Mouse (Mus musculus) testis, adult 2 months (tissue): ENCODE data around the gene Rnps1. TPM values are rescaled to one million over a fixed set of nuclear protein-coding genes. Genes with fewer than 3 reads are reported as not detected.
A peak's percentile ranks its signal among the peaks of the same experiment; 100 is the strongest.
"Not testable (repeated sequence)": the region's sequence is repeated elsewhere in the genome, so short reads cannot be mapped to it uniquely, and the experiment has no call there.

Experiments used
- H3K27ac ChIP-seq: fragments of 200-500 bp; 2 replicates; pipeline ENCODE4 v1.5.1; 2012; ENCODE audit warnings: low read depth, low read length; ENCODE audit not compliant: control insufficient read depth, insufficient read depth
- H3K27me3 ChIP-seq: fragments of 200-500 bp; 2 replicates; pipeline ENCODE4 v1.6.1; 2012; ENCODE audit warnings: mild to moderate bottlenecking, low read length, moderate library complexity; ENCODE audit not compliant: control insufficient read depth, insufficient read depth
- H3K36me3 ChIP-seq: fragments of 200-500 bp; 2 replicates; pipeline ENCODE4 v1.6.1; 2012; ENCODE audit warnings: mild to moderate bottlenecking, low read length; ENCODE audit not compliant: control insufficient read depth, insufficient read depth
- H3K4me1 ChIP-seq: fragments of 200-500 bp; 2 replicates; pipeline ENCODE4 v1.6.1; 2012; ENCODE audit warnings: low read length; ENCODE audit not compliant: control insufficient read depth, insufficient read depth
- H3K4me3 ChIP-seq: fragments of 200-500 bp; 2 replicates; pipeline ENCODE4 v1.5.1; 2012; ENCODE audit warnings: low read depth, mild to moderate bottlenecking, low read length, moderate library complexity, mixed read lengths; ENCODE audit not compliant: control insufficient read depth
- CTCF ChIP-seq: fragments of 200-500 bp; IDR thresholded peaks from 2 replicates; pipeline ENCODE4 v1.5.1; 2012; ENCODE audit warnings: low read depth, mild to moderate bottlenecking, inconsistent platforms, low read length, moderate library complexity; ENCODE audit not compliant: control insufficient read depth, insufficient read depth, insufficient replicate concordance
- POLR2A ChIP-seq: fragments of 200-500 bp; IDR thresholded peaks from 2 replicates; pipeline ENCODE4 v1.6.1; 2012; ENCODE audit warnings: low read depth, mild to moderate bottlenecking, inconsistent platforms, low read length, moderate library complexity; ENCODE audit not compliant: control insufficient read depth
- polyA plus RNA-seq: library from polyadenylated mRNA; depleted of rRNA; stranded (reverse); fragments of >200 nt; gene quantifications from 2 replicates; pipeline ENCODE4 v1.2.3, GENCODE M21; 2012

The Rnps1 gene
- polyA plus RNA-seq, 1 experiment = 68.5 TPM

GRCm38 (mm10) chr17:24446590-24446989 lies 32.2 kb downstream of the Rnps1 start:
- peaks cover 8% of the 10 kb centered on the region for H3K36me3 ChIP-seq
- H3K27me3 ChIP-seq = no peaks in the 10 kb centered on the region
- H3K4me3 ChIP-seq = no peak overlapping the region
- H3K27ac ChIP-seq = no peak overlapping the region
- no peak for TF ChIP-seq POLR2A
- H3K4me1 ChIP-seq = no peaks in the 10 kb centered on the region

- Histone ChIP-seq H3K36me3 (peaks cover 8% of the 10 kb centered on the region), H3K27ac (no peak overlapping the region)
- TF ChIP-seq CTCF = no peak
- TF ChIP-seq POLR2A = no peak
These were observed 35.1 kb downstream of the Rnps1 start for GRCm38 (mm10) chr17:24449507-24449906.

GRCm38 (mm10) chr17:24451220-24451619 lies 36.9 kb downstream of the Rnps1 start:
- no peak overlapping the region for H3K27ac ChIP-seq
- H3K4me1 ChIP-seq = peaks cover 3% of the 10 kb centered on the region; the same call in 1 of the 2 replicates
- no peak overlapping the region for H3K4me3 ChIP-seq
- H3K27me3 ChIP-seq = no peaks in the 10 kb centered on the region
- TF ChIP-seq CTCF (no peak), POLR2A (no peak)
- peaks cover 6% of the 10 kb centered on the region for H3K36me3 ChIP-seq

More at GRCm38 (mm10) chr17:24449507-24449906, 35.1 kb downstream of the Rnps1 start:
- no peak overlapping the region for H3K4me3 ChIP-seq
- H3K4me1 ChIP-seq = peaks cover 3% of the 10 kb centered on the region; the same call in 1 of the 2 replicates
- H3K27me3 ChIP-seq = no peaks in the 10 kb centered on the region

GRCm38 (mm10) chr17:24453372-24453771 lies 39.0 kb downstream of the Rnps1 start:
- peaks cover 4% of the 10 kb centered on the region for H3K36me3 ChIP-seq
- peaks cover 3% of the 10 kb centered on the region; the same call in 1 of the 2 replicates for H3K4me1 ChIP-seq
- H3K27me3 ChIP-seq = no peaks in the 10 kb centered on the region
- H3K27ac ChIP-seq = no peak overlapping the region
- no peak for TF ChIP-seq POLR2A
- no peak for TF ChIP-seq CTCF
- H3K4me3 ChIP-seq = no peak overlapping the region

GRCm38 (mm10) chr17:24454218-24454755 lies 39.9 kb downstream of the Rnps1 start:
- TF ChIP-seq POLR2A (no peak), CTCF (no peak)
- Histone ChIP-seq H3K27me3 (no peaks in the 10 kb centered on the region), H3K4me3 (peak overlapping the region; percentile 92), H3K27ac (peak overlapping the region; percentile 94), H3K36me3 (peaks cover 2% of the 10 kb centered on the region), H3K4me1 (peaks cover 3% of the 10 kb centered on the region; the same call in 1 of the 2 replicates)

- H3K36me3 ChIP-seq = peaks cover 2% of the 10 kb centered on the region
- TF ChIP-seq POLR2A = peak; percentile 88
- TF ChIP-seq CTCF = peak; percentile 17; the same call in 1 of the 2 replicates
- peak overlapping the region; percentile 92 for H3K4me3 ChIP-seq
- H3K27ac ChIP-seq = peak overlapping the region; percentile 94
- no peaks in the 10 kb centered on the region for H3K27me3 ChIP-seq
- peaks cover 3% of the 10 kb centered on the region; the same call in 1 of the 2 replicates for H3K4me1 ChIP-seq
These were observed 40.6 kb downstream of the Rnps1 start for GRCm38 (mm10) chr17:24454756-24455522.

- not testable (repeated sequence) for H3K27ac ChIP-seq
These were observed 41.3 kb downstream of the Rnps1 start for GRCm38 (mm10) chr17:24455523-24456206.

More at GRCm38 (mm10) chr17:24455523-24456206, 41.3 kb downstream of the Rnps1 start:
- not testable (repeated sequence) for H3K27me3 ChIP-seq, H3K4me1 ChIP-seq, H3K36me3 ChIP-seq
- peak overlapping the region; percentile 92 for H3K4me3 ChIP-seq
